Mouse (Mus musculus) adrenal gland, postnatal 25 days (tissue): Measurements from ENCODE around the gene Fbxl15. TPM values are rescaled to one million over a fixed set of nuclear protein-coding genes. Genes with fewer than 3 reads are reported as not detected.

Experiments
- DNase-seq: peaks from one replicate; pipeline ENCODE4 v3.0.0; 2021; ENCODE audit warnings: mixed read lengths
- total RNA-seq: library from RNA; stranded (reverse); gene quantifications from 2 replicates; pipeline ENCODE4 v1.2.3, GENCODE M21; 2021

Fbxl15 gene
- total RNA-seq, 1 experiment from 2014 or later = 13.4 TPM

DNA sequence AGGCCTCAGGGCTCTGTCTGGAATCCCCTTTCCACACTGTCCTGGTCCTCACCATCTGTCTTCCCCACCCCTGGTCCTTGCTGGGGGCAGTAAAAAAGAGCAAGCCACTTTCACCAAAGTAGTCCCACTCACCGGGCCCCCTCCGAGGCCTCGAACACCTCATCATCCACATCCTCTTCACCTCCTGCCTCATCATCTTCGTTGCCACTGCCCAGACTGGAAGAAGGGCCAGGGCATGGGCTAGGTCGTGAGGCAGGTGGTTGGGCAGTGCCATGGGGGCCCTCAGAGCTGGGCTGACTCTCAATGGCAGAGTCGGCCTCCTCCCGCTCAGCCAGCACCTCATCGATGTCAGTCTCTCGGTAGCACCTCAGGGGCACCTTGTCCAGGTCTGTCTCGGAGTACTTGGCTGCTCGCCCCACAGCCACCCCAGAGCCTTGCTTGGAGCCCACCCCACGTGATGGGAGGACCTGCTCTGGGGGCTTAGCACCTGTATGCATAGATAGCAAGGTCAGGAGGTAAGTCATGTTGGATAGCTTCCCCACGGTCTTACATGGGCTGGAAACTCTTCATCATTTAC, 4.9 kb upstream of the Fbxl15 start:
- DNase-seq = no peak

DNA sequence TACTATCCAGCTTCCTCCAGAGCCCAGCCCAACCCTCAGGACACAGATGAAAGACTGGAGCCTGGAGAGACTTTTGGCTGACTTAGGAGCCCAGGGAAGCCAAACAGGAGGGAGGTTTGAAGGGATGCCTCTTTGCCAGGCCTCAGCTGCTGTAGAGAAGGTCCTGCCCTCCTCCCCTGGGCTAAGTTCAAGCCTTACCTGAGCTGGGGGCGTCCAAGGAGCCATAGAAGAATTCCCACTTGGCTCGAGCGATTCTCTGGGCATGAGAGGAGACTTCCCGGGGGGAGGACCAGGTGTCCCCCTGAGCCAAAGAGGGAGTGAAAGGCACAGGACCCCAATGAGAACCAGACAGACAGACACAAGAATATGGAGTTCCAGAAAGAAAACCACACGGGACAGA, 4.3 kb upstream of the Fbxl15 start:
- DNase-seq = no peak

DNA sequence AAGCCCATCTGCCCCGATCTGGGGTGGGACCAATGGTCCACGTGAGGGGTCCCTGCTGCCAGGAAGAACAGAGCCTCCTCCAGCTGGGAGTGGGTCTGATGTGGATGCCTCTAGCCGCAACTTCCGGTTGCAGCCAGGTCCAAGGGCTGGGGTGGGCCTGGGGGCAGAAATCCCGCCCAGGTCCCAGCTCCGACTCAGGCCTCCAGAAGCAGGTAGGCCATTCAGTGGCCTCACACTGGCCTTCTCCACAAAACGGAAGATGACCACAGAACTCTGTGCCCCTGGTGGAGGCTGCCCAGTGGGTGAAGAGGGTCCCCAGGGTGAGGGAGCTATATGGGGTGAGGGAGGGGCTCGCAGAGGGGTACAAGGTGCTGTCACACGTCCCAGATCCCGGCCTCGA, 3.6 kb upstream of the Fbxl15 start:
- DNase-seq = no peak

DNA sequence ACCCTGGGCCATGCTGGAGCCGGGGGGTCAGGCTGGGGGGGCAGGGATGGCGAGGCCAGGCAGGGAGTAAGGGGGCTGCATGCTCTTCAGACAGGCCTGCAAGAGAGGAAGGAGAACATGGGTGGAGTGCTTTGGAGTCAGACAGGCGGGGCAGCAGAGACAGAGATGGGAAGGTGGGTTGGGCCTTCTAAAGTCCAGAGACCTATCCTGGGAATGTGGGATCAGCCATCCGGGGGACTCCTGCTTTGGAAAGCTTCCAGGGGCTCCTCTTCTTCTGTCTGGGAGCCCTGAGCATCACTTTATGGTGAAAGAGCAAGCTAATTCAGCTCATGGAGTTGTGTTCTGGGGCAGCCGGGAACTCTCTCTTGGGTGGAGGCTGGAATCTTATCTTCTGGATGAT, 3.1 kb upstream of the Fbxl15 start:
- no peak for DNase-seq

DNA sequence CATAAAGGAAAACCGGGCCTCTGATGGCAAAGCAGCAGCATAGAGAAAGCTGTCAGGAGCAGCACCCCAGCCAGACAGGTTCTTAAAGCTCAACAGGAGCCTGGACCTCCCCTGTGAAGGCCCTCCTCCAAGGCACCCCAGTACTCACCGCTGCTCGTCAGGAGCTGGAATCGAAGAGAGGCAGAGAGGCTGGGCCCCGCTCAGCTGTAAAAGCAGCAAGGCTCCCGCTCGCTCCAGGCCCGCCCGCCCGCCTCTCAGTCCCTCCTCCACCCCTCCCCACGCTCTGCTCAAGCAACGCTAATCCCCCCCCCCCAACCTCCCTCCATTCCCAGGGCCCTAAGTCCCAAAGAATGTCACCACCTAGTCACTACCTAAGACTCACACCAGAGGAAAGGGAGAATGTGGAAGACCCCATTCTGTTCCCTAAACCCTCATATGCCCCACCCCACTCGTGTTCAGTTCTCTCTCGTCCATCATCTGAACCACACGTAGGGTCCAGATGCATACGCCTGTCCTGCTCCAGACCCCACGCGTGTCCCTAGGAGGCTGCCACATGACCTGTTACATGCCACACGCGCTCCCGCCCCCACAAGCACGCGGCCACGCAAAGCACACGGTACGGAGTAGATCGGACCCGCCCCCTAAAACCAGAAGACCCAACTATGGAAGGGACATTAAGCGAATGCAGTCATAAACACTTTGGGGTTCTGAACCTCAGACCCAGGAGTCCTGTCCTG, 1.8 kb upstream of the Fbxl15 start:
- DNase-seq = no peak

DNA sequence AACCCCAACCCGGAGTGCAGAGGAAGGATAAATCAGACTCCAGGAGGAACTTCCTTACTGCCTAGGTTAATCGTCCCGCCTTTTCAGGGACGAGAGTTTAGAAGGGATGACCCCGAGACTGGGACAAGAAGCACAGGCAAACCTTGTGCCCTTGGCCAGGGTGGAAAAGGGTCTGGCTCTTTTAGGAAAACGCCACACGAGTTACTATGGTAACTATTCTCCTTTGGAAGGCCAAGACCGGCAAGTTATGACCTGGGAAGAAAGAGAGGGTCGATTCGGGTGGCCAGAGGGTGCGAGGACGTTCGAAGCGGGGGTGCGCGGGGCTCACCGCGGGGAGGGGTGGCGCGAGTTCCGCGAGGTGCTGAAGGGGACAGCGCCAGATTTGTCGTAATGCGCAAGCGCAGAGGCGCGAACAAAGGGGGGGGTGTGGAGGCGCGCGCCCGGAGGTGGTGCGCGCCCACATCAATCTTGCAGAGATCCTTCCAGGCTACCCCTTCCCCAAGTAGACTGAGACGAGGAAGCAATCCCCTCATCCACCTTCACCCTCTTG, 1.2 kb upstream of the Fbxl15 start, which contains the start of gene Psd:
Gene Psd, minus strand, starts transcription at position 401 of the 550 bp plus-strand sequence.
- DNase-seq = peak; percentile 74

DNA sequence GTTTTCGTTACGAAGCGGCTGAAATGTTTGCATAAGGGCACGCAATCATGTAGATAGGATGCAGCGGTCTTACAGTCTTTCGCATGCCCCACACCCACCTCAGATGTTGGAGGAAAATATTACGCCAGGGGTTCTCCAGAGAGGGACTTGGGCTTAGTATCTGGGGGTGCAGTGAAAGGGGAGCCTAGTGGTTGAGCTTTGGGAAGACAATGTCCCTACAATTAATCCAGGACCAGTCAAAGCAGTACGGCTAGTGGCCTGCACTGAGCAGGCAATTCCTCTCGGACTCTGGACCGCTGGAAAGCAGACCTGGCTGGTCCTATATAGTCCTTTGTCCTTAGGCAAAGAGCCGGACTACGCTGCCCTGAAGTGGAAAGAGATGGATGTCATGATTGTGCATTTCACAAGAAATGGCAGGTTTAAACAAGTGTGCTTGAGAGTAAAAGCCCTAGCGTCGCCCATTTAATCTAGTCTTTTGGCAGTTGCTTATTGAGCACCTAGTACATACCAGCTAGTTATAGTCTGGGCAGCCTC, 386 bp upstream of the Fbxl15 start:
- no peak for DNase-seq

DNA sequence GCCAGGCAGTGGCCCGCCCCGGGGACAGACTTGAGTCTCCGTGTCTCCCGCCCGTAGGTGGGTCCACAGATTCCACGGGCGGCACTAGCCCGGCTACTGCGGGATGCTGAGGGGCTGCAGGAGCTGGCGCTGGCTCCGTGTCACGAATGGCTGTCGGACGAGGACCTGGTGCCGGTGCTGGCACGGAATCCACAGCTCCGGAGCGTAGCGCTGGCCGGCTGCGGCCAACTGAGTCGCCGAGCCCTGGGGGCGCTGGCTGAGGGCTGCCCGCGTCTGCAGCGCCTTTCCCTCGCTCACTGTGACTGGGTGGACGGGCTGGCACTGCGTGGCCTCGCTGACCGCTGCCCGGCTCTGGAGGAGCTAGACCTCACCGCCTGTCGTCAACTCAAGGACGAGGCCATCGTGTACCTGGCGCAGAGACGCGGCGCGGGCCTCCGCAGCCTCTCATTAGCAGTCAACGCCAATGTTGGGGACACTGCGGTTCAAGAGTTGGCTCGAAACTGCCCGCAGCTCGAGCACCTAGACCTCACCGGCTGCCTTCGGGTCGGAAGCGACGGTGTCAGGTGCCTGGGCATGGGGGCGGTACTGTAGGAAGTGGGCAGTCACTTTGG, 1.2 kb downstream of the Fbxl15 start:
- peak; percentile 35 for DNase-seq

DNA sequence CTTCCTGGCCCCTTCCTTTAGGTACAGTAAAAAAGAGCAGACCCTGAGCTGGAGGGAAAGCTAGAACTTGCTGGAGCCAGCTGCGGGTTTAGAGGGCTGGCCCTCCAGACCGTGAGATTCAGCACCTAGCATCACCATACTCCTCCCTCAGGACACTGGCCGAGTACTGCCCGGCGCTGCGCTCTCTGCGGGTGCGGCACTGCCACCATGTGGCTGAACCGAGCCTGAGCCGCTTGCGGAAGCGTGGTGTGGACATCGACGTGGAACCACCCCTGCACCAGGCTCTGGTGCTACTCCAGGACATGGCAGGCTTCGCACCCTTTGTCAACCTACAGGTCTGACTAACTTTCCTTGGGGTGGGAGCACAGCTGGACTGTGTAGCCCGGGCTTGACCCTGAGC, 2.0 kb downstream of the Fbxl15 start:
- peak; percentile 87 for DNase-seq

DNA sequence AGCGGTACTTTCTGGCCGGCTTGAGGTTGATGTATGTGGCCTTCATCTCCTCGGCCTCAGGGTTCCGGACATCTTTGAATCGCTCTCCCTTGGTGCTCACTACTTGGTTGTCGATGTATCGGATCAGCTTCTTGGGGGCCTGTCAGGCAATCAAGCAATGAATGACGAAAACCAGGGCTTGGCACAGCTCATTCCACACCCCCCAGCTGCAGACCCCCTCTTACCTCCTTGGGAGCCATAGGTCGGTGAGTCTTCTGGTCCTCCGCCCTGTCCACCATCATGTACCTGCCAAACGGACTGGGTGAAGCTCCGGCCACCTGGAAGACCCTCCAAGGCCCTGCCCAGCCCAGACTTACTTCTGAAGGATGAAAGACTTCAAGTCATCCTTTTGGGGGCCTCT, 2.7 kb downstream of the Fbxl15 start:
- DNase-seq = no peak

DNA sequence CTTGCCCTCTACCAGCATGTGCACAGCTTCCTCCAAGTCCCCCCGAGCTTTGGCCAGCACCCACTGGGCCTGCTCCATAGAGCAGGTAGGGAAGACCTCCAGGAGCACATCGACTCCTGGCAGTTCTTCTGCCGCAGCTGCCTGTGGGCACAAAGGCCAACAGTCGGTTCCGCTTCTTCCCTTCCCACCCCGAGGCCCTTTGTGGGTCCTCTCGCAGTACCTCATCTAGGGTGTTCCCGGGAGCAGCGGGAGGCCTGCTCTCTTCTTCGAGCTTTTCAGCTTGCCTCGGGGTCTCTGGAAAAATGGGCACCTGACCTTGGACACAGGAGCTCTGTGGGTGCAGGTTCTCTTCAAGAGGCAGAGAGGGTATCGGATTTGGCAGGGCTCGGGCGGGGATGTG, 3.3 kb downstream of the Fbxl15 start:
- DNase-seq = no peak

DNA sequence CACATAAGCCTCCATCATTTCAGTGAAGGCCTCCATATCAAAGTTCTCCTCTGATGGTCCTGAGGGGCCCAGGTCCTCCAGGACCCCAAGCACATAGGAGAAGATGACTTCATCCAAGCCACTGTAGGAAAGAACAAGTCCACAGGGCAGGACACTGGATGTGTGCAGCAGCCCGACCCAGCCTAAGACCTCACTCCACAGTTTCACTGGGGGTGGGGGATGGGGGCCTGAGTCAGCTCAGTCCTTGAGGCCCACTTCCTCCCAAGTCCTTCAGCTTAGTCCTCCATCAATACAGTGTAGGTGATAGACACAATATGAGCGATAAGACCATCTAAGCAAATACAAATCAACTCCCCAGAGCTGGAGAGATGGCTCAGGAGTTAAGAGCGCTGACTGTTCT, 4.0 kb downstream of the Fbxl15 start:
- DNase-seq = no peak

DNA sequence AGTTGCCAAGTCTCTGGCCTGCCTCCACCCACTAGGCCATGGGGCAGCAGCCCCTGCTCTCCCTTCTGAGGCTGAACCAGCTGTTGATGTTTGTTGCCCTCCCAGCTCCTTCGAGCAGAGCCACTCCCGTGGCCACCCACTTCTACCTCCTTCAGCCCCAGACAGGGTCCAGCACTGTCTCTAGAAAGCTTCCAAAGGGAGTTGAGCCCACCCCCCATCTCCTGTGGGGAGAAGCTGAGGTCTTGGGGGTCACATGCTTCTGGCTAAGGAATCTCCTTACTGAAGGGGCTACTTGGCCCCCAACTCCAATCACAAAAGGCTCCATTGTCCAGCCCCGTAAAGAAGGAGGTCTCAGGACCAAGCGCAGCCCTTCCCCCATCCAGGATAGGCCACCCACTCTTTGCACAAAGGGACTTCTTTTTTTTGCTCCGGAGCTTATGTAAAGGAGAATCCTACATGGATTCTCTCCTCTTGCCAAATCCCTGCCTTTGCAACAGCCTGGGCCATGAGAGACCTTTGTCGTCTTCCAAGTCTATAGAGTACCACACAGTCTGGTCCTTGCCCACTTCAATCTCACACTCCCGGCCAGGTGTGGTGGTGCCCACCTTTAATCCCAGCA, 4.8 kb downstream of the Fbxl15 start:
- DNase-seq = no peak

DNA sequence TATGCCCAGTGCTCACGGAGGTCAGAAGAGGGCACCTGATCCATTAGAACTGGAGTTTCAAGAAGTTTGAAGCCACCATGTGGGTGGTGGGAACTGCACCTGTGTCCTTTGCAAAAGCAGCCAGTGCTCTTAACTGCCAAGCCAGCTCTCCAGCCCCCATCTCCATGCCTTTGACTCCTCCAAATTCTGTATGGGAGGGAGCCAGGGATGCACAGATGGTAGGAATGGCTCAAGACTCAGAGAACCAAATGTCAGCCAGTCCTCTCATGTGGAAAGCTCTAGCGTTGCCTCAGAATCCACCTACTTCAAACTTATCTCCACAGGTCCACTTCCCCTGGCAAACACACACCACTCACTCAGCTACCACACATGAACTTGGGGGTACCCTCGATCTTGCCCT, 5.9 kb downstream of the Fbxl15 start:
- DNase-seq = no peak

DNA sequence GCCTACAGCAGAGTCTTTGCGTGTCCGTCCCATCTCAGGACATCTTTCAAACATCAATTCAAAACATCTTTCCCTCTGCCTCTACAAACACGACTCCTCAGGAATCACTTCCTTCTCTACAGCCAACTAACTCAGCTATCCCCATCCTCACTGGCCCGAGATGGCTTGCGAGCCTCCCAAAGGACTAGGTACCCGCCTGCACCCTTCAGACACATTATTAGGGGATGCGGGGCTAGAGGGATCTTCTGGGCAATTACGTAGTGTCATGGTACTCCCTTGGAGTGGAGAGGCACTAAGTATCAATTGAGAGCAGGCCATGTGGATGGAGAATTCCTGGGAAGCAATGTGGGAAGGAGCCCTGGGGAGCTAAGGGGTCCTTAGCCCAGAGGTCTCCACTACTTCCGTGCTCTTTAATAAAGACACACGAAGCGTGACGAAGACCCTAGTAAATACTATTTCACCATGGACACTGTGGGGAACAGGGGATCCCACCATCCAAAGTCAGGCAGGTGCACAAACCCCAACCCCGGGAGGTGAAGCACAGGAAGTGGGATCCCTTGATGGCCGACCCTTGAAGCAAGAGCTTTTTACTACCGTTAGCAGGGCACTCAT, 9.8 kb downstream of the Fbxl15 start:
- DNase-seq = no peak

DNA sequence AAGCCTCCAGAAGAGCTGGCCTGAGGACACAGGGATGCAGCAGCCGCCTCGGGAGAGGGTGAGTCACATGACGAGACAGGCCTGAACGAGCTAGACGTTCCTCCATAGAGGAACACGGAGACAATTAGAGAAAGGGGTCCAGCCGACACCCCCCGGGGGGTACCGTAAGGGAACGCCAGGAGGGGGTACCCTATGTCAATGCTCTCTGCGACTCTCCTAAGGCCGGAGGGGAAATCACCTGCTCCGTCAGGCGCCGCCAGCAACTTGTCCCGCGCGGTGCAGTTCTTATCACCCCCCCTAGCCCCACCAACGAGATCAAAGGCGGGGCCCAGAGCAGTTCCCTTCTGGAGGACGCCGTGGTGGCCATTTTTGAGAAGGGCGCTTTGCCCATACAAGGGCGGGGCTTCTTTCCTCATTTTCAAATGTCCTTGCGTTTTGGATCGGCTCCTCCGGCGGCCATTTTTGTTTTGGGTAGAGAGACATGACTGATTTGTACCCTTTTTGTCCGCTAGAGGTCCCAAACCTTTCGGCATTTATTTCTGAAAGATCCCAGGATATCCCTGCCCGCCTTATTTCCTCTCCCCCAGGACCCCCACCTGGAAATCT, 10.4 kb downstream of the Fbxl15 start, which contains the start of gene Cuedc2:
Gene Cuedc2, minus strand, starts transcription at position 372 of the 606 bp plus-strand sequence.
- peak; percentile 94 for DNase-seq

DNA sequence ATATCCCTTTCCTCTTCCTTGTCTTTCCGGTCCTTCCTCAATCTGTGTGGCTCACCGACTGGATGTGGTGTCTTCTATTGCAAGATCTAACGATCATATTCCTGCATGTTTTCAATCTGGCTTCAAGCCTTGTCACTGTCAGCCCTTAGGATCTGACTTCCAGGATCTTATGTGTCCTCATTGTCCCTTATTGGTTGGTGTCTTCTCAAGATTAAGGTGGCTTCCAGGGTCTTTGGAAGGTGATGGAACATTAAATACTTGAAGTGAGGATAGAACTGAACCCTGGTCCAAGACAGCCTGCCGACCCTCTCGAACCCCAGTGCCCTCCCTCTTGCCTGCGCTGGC, 10.9 kb downstream of the Fbxl15 start:
- DNase-seq = no peak

DNA sequence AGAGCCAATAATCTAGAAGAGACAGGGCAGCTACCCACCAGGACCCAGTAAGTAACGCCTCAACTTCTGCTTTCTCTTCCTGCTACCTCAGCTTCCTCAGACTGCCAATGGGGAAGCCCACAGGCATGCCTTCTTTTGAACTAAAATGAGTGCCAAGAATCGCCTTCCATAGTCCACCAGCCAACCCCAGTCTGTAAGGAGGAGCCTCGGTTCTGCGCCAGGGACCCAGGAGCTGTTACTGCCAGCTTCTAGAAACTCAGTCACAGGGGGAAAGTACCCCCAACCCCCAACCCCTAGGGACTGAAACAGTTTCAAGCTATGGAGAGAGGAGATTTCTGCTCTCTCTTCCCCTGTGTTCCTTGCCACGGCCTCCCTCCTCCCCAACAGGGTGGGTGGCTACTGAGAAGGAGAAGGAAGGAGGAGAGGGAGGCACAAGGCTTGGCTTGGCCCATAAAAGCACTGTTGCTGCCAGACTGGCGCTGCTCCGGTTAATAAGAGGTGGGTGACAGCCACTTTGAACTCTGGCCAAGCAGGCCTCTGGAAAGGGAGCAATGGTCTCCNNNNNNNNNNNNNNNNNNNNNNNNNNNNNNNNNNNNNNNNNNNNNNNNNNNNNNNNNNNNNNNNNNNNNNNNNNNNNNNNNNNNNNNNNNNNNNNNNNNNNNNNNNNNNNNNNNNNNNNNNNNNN, 11.4 kb downstream of the Fbxl15 start:
- no peak for DNase-seq

DNA sequence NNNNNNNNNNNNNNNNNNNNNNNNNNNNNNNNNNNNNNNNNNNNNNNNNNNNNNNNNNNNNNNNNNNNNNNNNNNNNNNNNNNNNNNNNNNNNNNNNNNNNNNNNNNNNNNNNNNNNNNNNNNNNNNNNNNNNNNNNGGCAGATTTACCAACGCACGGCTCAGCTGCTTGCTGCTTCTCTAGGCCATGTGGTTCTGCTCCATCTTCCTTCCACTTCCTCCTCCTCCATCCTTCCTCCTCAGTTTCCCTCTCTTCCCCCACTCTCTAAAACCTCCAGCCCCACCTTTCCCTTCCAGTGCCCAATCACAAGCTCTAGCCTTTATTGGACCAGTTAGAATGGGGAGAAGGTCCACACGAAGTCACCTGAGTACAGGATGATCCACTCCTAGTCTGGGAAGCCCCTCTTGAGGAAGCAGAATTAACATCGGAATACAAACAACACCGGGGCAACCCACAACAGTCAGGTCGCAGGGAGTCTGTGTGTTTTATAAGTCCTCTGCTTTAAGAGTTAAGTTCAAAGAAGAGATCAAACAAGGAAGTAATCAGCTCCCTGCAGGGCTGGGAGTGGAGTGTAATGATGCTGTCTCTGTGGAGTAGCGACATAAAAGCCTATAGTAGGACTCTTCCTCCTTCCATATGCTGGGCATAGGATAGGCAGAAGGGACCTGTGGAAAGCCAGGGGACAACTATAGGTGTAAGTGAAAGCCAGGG, 16.9 kb downstream of the Fbxl15 start:
- DNase-seq = no peak

DNA sequence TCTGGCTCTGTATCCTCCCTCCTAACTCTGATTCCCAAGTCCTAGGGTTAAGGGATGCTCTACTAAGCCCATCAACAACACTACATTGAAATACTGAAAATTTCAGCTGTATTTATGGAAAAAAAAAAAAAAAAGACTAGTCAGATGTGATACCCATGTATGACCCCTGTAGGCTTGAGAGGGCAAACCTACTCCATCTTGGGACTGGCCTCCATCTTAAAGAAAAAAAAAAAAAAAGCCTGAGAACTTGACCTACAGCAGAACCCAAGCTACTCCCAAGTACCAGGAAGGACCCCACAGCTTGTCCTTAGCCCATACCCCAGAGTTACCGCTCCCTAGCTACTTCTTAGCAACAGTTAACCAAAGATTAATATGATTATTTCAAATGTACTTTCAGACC, 19.2 kb downstream of the Fbxl15 start:
- DNase-seq = no peak
